30 mouse cellular contexts compared by ENCODE assay signal in genomic region chr6:140606534-140606933, GRCm38 (mm10). TPM values are rescaled to one million over a fixed set of nuclear protein-coding genes. Genes with fewer than 3 reads are reported as not detected.
A peak's percentile ranks its signal among the peaks of the same experiment; 100 is the strongest.
DNase-seq lines count a peak whose midpoint lies in the region; ATAC-seq and TF ChIP-seq lines count a peak whose summit lies in the region.
"Had no signal": no experiment of that assay in that cellular context is flagged by ENCODE, and none has a peak within 500 bp of the region (broad histone marks: within the 10 kb centered on the region; RNA-seq: fewer than 3 reads in every experiment).

No protein-coding gene starts in this region.

- TF ChIP-seq CTCF in E14TG2a.4 (conservative IDR thresholded peaks at IDR 0.05; ENCODE audit: low read length), result no peak

- H3K4me2 ChIP-seq in embryonic facial prominence, embryonic 14.5 days (ENCODE audit: low read depth, low read length), result no peak overlapping the region
- H3K4me2 ChIP-seq in hindbrain, embryonic 13.5 days, result no peak overlapping the region
- H3K4me2 ChIP-seq: heart, embryonic 12.5 days; midbrain, embryonic 11.5 days; stomach, embryonic 15.5 days had no signal

- no peaks in the 10 kb centered on the region for H3K36me3 ChIP-seq in E14TG2a.4 (ENCODE audit: insufficient read depth, low read length)
- H3K36me3 ChIP-seq in embryonic facial prominence, embryonic 14.5 days (ENCODE audit: control insufficient read depth, insufficient read depth, low read length), result no peaks in the 10 kb centered on the region
- H3K36me3 ChIP-seq in hindbrain, embryonic 13.5 days, result no peaks in the 10 kb centered on the region
- H3K36me3 ChIP-seq: heart, embryonic 12.5 days; stomach, embryonic 15.5 days had no signal

- peak; percentile 52 for DNase-seq in ES-CJ7 (ENCODE audit: low read depth, low spot score)
- peak; percentile 25 for DNase-seq in embryo, embryonic 11 days
- DNase-seq in embryonic facial prominence, embryonic 14.5 days (ENCODE audit: low spot score), result peak; percentile 53
- DNase-seq in ovary, postnatal 10 days (ENCODE audit: low spot score), result no peak
- no peak for DNase-seq in layer of hippocampus, adult 11-12 months (ENCODE audit: low spot score)
- DNase-seq: adrenal gland, adult 8-10 months; cerebellum, adult 8-10 months; cerebellum, postnatal 25 days; heart, adult 2 months; kidney, adult 8-10 months; kidney, postnatal 4 days; layer of hippocampus, adult 9-11 months; liver; lung, adult 2 months; lung, postnatal 10 days; retina, postnatal 1 day; right cerebral cortex, postnatal 14 days had no signal

- H3K27me3 ChIP-seq in E14TG2a.4 (ENCODE audit: insufficient read depth, low read length), result no peaks in the 10 kb centered on the region
- H3K27me3 ChIP-seq in embryonic facial prominence, embryonic 14.5 days (replicated peaks; ENCODE audit: control insufficient read depth, insufficient read depth, low read length), result no peaks in the 10 kb centered on the region
- no peaks in the 10 kb centered on the region for H3K27me3 ChIP-seq in hindbrain, embryonic 13.5 days
- H3K27me3 ChIP-seq: CH12.LX; heart, embryonic 12.5 days; stomach, embryonic 15.5 days had no signal

- H3K27ac ChIP-seq in embryonic facial prominence, embryonic 14.5 days (replicated peaks; ENCODE audit: low read depth, low read length), result no peak overlapping the region; the same call in 1 of the 2 replicates
- no peak overlapping the region for H3K27ac ChIP-seq in hindbrain, embryonic 13.5 days
- H3K27ac ChIP-seq: heart, adult 2 months; hindbrain, postnatal 0 days; kidney, postnatal 0 days; liver, embryonic 14.5 days; macrophage; stomach, embryonic 15.5 days had no signal

- H3K4me1 ChIP-seq in E14TG2a.4 (replicated peaks; ENCODE audit: low read depth, low read length), result peaks cover 82% of the 10 kb centered on the region
- H3K4me1 ChIP-seq in embryonic facial prominence, embryonic 14.5 days (ENCODE audit: control insufficient read depth, insufficient read depth, low read length), result peaks cover 11% of the 10 kb centered on the region
- H3K4me1 ChIP-seq in hindbrain, embryonic 13.5 days (replicated peaks), result peaks cover 11% of the 10 kb centered on the region
- H3K4me1 ChIP-seq: heart, embryonic 12.5 days; stomach, embryonic 15.5 days had no signal

- 27% methylated on average over 10 of the region's 10 CpGs for WGBS in embryonic facial prominence, embryonic 14.5 days
- 71% methylated on average over 10 of the region's 10 CpGs for WGBS in hindbrain, embryonic 13.5 days

- peak overlapping the region; percentile 30 for H3K4me3 ChIP-seq in E14TG2a.4 (replicated peaks; ENCODE audit: low read length)
- no peak overlapping the region for H3K4me3 ChIP-seq in embryonic facial prominence, embryonic 14.5 days (ENCODE audit: low read depth, low read length)
- H3K4me3 ChIP-seq in hindbrain, embryonic 13.5 days, result no peak overlapping the region
- H3K4me3 ChIP-seq: heart, adult 2 months; heart, embryonic 12.5 days; stomach, embryonic 15.5 days had no signal

- no peak overlapping the region for H3K9ac ChIP-seq in embryonic facial prominence, embryonic 14.5 days (ENCODE audit: low read depth, low read length)
- H3K9ac ChIP-seq in hindbrain, embryonic 13.5 days, result no peak overlapping the region
- H3K9ac ChIP-seq: heart, embryonic 12.5 days; liver, embryonic 14.5 days; stomach, embryonic 15.5 days had no signal

- H3K9me3 ChIP-seq in E14TG2a.4 (ENCODE audit: low read length), result no peaks in the 10 kb centered on the region
- H3K9me3 ChIP-seq in embryonic facial prominence, embryonic 14.5 days (ENCODE audit: control insufficient read depth, low read length), result no peaks in the 10 kb centered on the region
- no peaks in the 10 kb centered on the region for H3K9me3 ChIP-seq in hindbrain, embryonic 13.5 days
- H3K9me3 ChIP-seq: heart, embryonic 12.5 days; stomach, embryonic 15.5 days had no signal

- ATAC-seq in embryonic facial prominence, embryonic 14.5 days (ENCODE audit: low read depth), result no peak
- ATAC-seq in inflammation-experienced regulatory T-cells, adult 6 months, result no peak
- no peak for ATAC-seq in hindbrain, embryonic 13.5 days (ENCODE audit: low FRiP score)
- ATAC-seq: forebrain, embryonic 16.5 days; hindbrain, postnatal 0 days; intestine, embryonic 16.5 days had no signal

RNA-seq across cellular contexts. Expression of gene Aebp2, which starts 15.9 kb away (rescaled TPM):
- 18.1 and 18.7 TPM in 2 replicates for polyA plus RNA-seq in embryonic facial prominence, embryonic 14.5 days (2014; fragmentation: Nextera tagmentation; extraction: Ambion mirVana)
- 10 to 100 TPM; 38.6 to 41.5 (median 39.2) TPM for polyA plus RNA-seq in inflammation-experienced regulatory T-cells, adult 6 months (2017; shearing (Covaris generic))
- 8.9 and 9.3 TPM in 2 replicates for polyA plus RNA-seq in hindbrain, embryonic 13.5 days (2015; fragmentation: Nextera tagmentation; extraction: Ambion mirVana)

Comparison
In these comparisons a context has a peak if more than half of its experiments do, and no peak if none do; other contexts are left out.
1. DNase-seq: peak in ES-CJ7 (single experiment), embryo, embryonic 11 days (single experiment) and embryonic facial prominence, embryonic 14.5 days (single experiment); none in ovary, postnatal 10 days (single experiment) and layer of hippocampus, adult 11-12 months (single experiment).